Mouse (Mus musculus) ES-Bruce4 (cell line): ENCODE measurements around the gene Bmf.

Experiments used
- CTCF ChIP-seq: IDR thresholded peaks from one replicate; pipeline ENCODE4 v1.8.1; 2011; ENCODE audit warnings: low read depth, low read length
- EP300 ChIP-seq: IDR thresholded peaks from 2 replicates; pipeline ENCODE4 v1.6.1; 2011; ENCODE audit warnings: low read depth, low read length; ENCODE audit not compliant: insufficient read depth
- POLR2A ChIP-seq: IDR thresholded peaks from one replicate; pipeline ENCODE4 v1.8.1; 2011; ENCODE audit warnings: low read length; ENCODE audit not compliant: insufficient read depth

- TF ChIP-seq CTCF: no peak
- no peak for TF ChIP-seq EP300
- TF ChIP-seq POLR2A: no peak
Observed at GRCm38 (mm10) chr2:118539881-118540516, 9.5 kb downstream of the Bmf start.
